Mouse (Mus musculus): ENCODE measurements around the gene Tmem35b. TPM values are rescaled to one million over a fixed set of nuclear protein-coding genes. Genes with fewer than 3 reads are reported as not detected.

Tmem35b gene
- polyA plus RNA-seq, 1 experiment from 2014 or later = 26.1 TPM

DNA sequence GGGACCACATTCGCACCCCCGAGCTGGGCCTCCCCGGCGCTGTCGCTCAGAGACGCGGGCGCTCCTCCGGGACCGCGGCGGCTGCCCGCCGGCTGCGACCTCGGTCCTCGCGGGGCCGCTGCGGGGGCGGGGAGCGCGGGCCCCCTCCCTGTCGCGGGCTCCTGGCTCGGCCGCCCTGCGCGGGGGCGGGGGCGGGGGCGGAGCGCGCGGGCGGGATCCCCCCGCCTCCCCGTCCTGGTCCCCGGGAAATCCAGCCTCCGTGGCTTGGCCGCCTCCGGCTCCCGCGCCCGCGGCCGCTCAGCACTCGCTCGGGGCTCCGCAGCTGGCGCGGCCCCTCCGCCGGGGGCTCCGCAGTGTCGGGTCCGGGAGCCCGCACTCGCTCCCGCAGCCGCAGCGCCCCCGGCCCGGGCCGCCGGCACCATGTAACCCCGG, 45.4 kb downstream of the Tmem35b start, which contains the start of gene Dlgap3:
TSS of gene Dlgap3 (plus strand) at position 291 of the 432 bp plus-strand sequence.
- H3K9ac ChIP-seq = peak within 1 kb of the TSS; percentile 60
- H3K36me3 ChIP-seq = no peaks in the 10 kb centered on the region
- no peaks in the 10 kb centered on the region for H3K9me3 ChIP-seq (replicated peaks)
- ATAC-seq (replicated peaks; ENCODE audit: low FRiP score) = peak; percentile 63
- H3K27ac ChIP-seq = no peak within 1 kb of the TSS
- peaks cover 27% of the 10 kb centered on the region for H3K4me1 ChIP-seq
- H3K27me3 ChIP-seq = peaks cover 86% of the 10 kb centered on the region
- peak within 1 kb of the TSS; percentile 100 for H3K4me2 ChIP-seq
- H3K4me3 ChIP-seq (replicated peaks) = peak within 1 kb of the TSS; percentile 73
- WGBS = under 1% methylated on average over 42 of the region's 67 CpGs

- H3K4me2 ChIP-seq = peak overlapping the region; percentile 100
- peaks cover 27% of the 10 kb centered on the region for H3K4me1 ChIP-seq
- H3K9me3 ChIP-seq (replicated peaks) = no peaks in the 10 kb centered on the region
- peak overlapping the region; percentile 60 for H3K9ac ChIP-seq
- peak; percentile 51 for ATAC-seq (replicated peaks; ENCODE audit: low FRiP score)
- WGBS = 2% methylated on average over 44 of the region's 51 CpGs
- H3K27ac ChIP-seq = no peak overlapping the region
- H3K27me3 ChIP-seq = peaks cover 85% of the 10 kb centered on the region
- H3K36me3 ChIP-seq = no peaks in the 10 kb centered on the region
- H3K4me3 ChIP-seq (replicated peaks) = peak overlapping the region; percentile 73
Observed at GRCm38 (mm10) chr4:127169346-127170221, 46.1 kb downstream of the Tmem35b start.

- Histone ChIP-seq H3K9ac (no peak overlapping the region), H3K27me3 (peaks cover 83% of the 10 kb centered on the region), H3K36me3 (no peaks in the 10 kb centered on the region), H3K9me3 (replicated peaks) (no peaks in the 10 kb centered on the region), H3K4me2 (no peak overlapping the region), H3K4me3 (replicated peaks) (no peak overlapping the region), H3K4me1 (peaks cover 27% of the 10 kb centered on the region), H3K27ac (no peak overlapping the region)
- ATAC-seq (replicated peaks; ENCODE audit: low FRiP score) = no peak
- WGBS = 42% methylated on average over 5 of the region's 5 CpGs
Observed at GRCm38 (mm10) chr4:127170866-127171265, 47.4 kb downstream of the Tmem35b start.

DNA sequence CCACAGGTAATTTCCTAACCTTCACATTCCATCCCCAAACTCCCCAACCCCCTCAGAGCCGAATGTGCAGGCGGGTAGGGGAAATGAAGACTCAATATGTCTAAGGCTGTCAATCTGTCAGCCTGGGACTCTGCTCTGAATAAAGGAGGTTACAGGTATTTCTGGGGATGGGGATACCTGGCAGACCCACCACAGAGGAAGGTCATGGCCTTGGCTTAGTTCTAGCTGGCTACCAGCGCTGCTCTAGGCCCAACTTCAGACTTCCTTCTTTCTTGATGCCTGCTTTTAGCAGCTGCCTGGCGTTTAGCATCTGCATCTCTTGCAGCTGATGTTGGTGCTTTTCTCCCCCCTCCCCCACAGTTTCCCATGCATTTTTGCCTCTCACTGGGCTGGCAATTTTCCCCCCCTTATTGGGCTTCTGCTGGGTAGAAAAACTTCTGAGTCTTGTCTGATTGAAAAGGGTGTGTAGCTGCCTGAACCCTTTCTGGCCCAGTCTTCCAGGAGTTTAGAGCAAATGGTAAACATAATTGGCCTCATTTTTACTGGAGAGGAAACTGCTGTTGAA, 47.9 kb downstream of the Tmem35b start:
- peaks cover 78% of the 10 kb centered on the region for H3K27me3 ChIP-seq
- H3K4me2 ChIP-seq = no peak overlapping the region
- peaks cover 27% of the 10 kb centered on the region for H3K4me1 ChIP-seq
- no peaks in the 10 kb centered on the region for H3K9me3 ChIP-seq (replicated peaks)
- H3K36me3 ChIP-seq = no peaks in the 10 kb centered on the region
- 46% methylated on average over 4 of the region's 4 CpGs for WGBS
- ATAC-seq (replicated peaks; ENCODE audit: low FRiP score) = no peak
- H3K9ac ChIP-seq = no peak overlapping the region
- no peak overlapping the region for H3K4me3 ChIP-seq (replicated peaks)
- H3K27ac ChIP-seq = no peak overlapping the region

GRCm38 (mm10) chr4:127172119-127172518, 48.6 kb downstream of the Tmem35b start:
- H3K27me3 ChIP-seq = peaks cover 71% of the 10 kb centered on the region
- H3K9ac ChIP-seq = no peak overlapping the region
- no peak overlapping the region for H3K4me2 ChIP-seq
- no peak for ATAC-seq (replicated peaks; ENCODE audit: low FRiP score)
- 39% methylated on average over 7 of the region's 7 CpGs for WGBS
- H3K4me3 ChIP-seq (replicated peaks) = no peak overlapping the region
- no peaks in the 10 kb centered on the region for H3K9me3 ChIP-seq (replicated peaks)
- H3K36me3 ChIP-seq = no peaks in the 10 kb centered on the region
- H3K4me1 ChIP-seq = peaks cover 27% of the 10 kb centered on the region
- no peak overlapping the region for H3K27ac ChIP-seq

- H3K4me1 ChIP-seq = peaks cover 27% of the 10 kb centered on the region
- H3K27ac ChIP-seq = no peak overlapping the region
- H3K36me3 ChIP-seq = no peaks in the 10 kb centered on the region
- H3K4me2 ChIP-seq = no peak overlapping the region
- no peak for ATAC-seq (replicated peaks; ENCODE audit: low FRiP score)
- no peaks in the 10 kb centered on the region for H3K9me3 ChIP-seq (replicated peaks)
- WGBS = 55% methylated on average over 4 of the region's 4 CpGs
- peaks cover 66% of the 10 kb centered on the region for H3K27me3 ChIP-seq
- no peak overlapping the region for H3K9ac ChIP-seq
- H3K4me3 ChIP-seq (replicated peaks) = no peak overlapping the region
Observed at GRCm38 (mm10) chr4:127172614-127173013, 49.1 kb downstream of the Tmem35b start.

DNA sequence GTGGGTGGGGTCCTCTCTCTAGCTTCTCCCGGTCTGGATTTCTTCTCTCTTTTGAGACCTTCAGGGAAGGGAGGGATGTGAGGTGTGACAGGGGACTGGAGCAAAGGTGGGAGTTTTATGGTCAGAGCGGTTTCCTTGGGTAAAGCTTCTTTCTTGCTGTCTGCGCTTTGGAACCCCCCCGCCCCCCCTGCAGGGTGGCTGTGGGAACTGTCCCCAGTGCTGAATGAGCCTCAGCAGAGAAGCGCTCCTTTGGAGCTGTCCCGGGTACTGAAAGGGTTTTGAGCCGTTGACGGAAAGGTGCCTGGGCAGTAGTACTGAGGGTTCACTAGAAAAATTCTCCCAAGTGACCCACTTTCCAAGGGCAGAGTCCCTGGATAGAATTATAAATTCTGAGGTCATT, 50.0 kb downstream of the Tmem35b start:
- no peak overlapping the region for H3K9ac ChIP-seq
- no peak overlapping the region for H3K4me2 ChIP-seq
- H3K9me3 ChIP-seq (replicated peaks) = no peaks in the 10 kb centered on the region
- WGBS = under 1% methylated on average over 8 of the region's 8 CpGs
- H3K4me1 ChIP-seq = peaks cover 21% of the 10 kb centered on the region
- H3K4me3 ChIP-seq (replicated peaks) = no peak overlapping the region
- no peak overlapping the region for H3K27ac ChIP-seq
- no peak for ATAC-seq (replicated peaks; ENCODE audit: low FRiP score)
- H3K36me3 ChIP-seq = no peaks in the 10 kb centered on the region
- peaks cover 63% of the 10 kb centered on the region for H3K27me3 ChIP-seq

GRCm38 (mm10) chr4:127174075-127174899, 50.8 kb downstream of the Tmem35b start:
- Histone ChIP-seq H3K4me1 (peaks cover 15% of the 10 kb centered on the region), H3K27ac (no peak overlapping the region), H3K9ac (no peak overlapping the region), H3K4me2 (no peak overlapping the region), H3K36me3 (no peaks in the 10 kb centered on the region), H3K4me3 (replicated peaks) (no peak overlapping the region), H3K27me3 (peaks cover 63% of the 10 kb centered on the region), H3K9me3 (replicated peaks) (no peaks in the 10 kb centered on the region)
- ATAC-seq (replicated peaks; ENCODE audit: low FRiP score) = no peak
- WGBS = 57% methylated on average over 8 of the region's 8 CpGs

DNA sequence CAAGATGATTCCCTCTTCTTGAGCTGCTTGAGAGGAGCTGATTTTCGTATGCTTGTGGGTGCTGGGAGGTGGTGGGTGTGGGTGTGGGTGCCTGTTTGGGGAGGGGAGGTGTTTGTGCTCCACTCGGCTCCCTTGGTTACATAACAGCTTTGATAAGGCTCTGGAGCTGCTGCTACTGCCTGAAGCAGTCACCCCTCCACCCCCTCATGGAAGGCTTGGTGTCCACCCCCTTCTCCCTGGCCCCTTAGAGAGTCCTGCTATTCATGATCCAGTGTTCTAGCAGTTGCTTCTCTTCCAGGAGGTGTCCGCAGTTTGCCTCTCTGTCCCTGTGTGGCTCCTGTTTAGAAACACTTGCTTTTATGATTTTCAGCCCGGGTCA, 51.4 kb downstream of the Tmem35b start:
- ATAC-seq (replicated peaks; ENCODE audit: low FRiP score) = no peak
- H3K9me3 ChIP-seq (replicated peaks) = no peaks in the 10 kb centered on the region
- 54% methylated on average over 4 of the region's 4 CpGs for WGBS

DNA sequence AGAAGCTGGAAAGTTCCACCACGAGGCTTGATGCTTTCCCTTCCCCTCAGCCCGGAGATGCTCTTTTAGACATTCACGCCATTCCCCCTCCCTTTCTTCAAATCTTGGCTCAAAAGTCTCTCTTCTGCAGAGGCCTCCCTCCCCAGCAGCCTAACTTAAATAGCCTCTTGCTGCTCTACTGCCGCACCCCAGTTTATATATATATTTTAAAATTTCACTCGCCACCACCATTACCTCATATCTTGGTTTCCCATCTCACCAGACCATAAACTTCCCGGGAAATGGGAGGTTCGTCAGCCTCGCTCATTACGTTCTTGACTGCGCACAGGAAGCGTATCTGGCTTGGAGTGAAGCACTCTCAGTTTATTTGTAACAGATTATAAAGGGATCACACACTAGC, 54.5 kb downstream of the Tmem35b start:
- H3K9ac ChIP-seq = no peak overlapping the region
- no peak overlapping the region for H3K4me3 ChIP-seq (replicated peaks)
- no peak for ATAC-seq (replicated peaks; ENCODE audit: low FRiP score)
- H3K9me3 ChIP-seq (replicated peaks) = no peaks in the 10 kb centered on the region
- no peak overlapping the region for H3K27ac ChIP-seq
- WGBS = 65% methylated on average over 11 of the region's 11 CpGs
- H3K4me2 ChIP-seq = no peak overlapping the region
- H3K36me3 ChIP-seq = no peaks in the 10 kb centered on the region
- peaks cover 40% of the 10 kb centered on the region for H3K27me3 ChIP-seq
- H3K4me1 ChIP-seq = peaks cover 11% of the 10 kb centered on the region; the same call in 1 of the 2 replicates

More for the DNA sequence above, 51.4 kb downstream of the Tmem35b start:
- Histone ChIP-seq H3K4me2 (no peak overlapping the region), H3K9ac (no peak overlapping the region), H3K4me3 (replicated peaks) (no peak overlapping the region), H3K4me1 (peaks cover 15% of the 10 kb centered on the region), H3K36me3 (no peaks in the 10 kb centered on the region), H3K27me3 (peaks cover 63% of the 10 kb centered on the region), H3K27ac (no peak overlapping the region)

GRCm38 (mm10) chr4:127178671-127179070, 55.2 kb downstream of the Tmem35b start:
- Histone ChIP-seq H3K27ac (no peak overlapping the region), H3K4me1 (peaks cover 7% of the 10 kb centered on the region; the same call in 1 of the 2 replicates), H3K4me2 (no peak overlapping the region), H3K36me3 (no peaks in the 10 kb centered on the region), H3K9ac (no peak overlapping the region), H3K9me3 (replicated peaks) (no peaks in the 10 kb centered on the region), H3K4me3 (replicated peaks) (no peak overlapping the region), H3K27me3 (peaks cover 35% of the 10 kb centered on the region)
- 51% methylated on average over 9 of the region's 9 CpGs for WGBS
- no peak for ATAC-seq (replicated peaks; ENCODE audit: low FRiP score)
